Mouse (Mus musculus): ENCODE data around the gene Mapk10.
A peak's percentile ranks its signal among the peaks of the same experiment; 100 is the strongest.

The Mapk10 gene

GRCm38 (mm10) chr5:103048011-103048410, 163.1 kb downstream of the Mapk10 start:
- no peak for DNase-seq (ENCODE audit: low read depth)

GRCm38 (mm10) chr5:103037752-103038151, 173.4 kb downstream of the Mapk10 start:
- DNase-seq (ENCODE audit: low read depth), result no peak

- peak; percentile 18 for DNase-seq (ENCODE audit: low read depth)
Observed at GRCm38 (mm10) chr5:103028940-103029621, 182.1 kb downstream of the Mapk10 start.

GRCm38 (mm10) chr5:103022504-103023172, 188.5 kb downstream of the Mapk10 start:
- DNase-seq (ENCODE audit: low read depth), result no peak

GRCm38 (mm10) chr5:103021479-103021878, 189.7 kb downstream of the Mapk10 start:
- DNase-seq (ENCODE audit: low read depth), result no peak

GRCm38 (mm10) chr5:103020954-103021353, 190.2 kb downstream of the Mapk10 start:
- DNase-seq (ENCODE audit: low read depth), result no peak

- DNase-seq (ENCODE audit: low read depth), result no peak
Observed at GRCm38 (mm10) chr5:103020127-103020526, 191.0 kb downstream of the Mapk10 start.

GRCm38 (mm10) chr5:103017637-103018036, 193.5 kb downstream of the Mapk10 start:
- DNase-seq (ENCODE audit: low read depth), result no peak

GRCm38 (mm10) chr5:103014309-103014708, 196.8 kb downstream of the Mapk10 start:
- no peak for DNase-seq (ENCODE audit: low read depth)

GRCm38 (mm10) chr5:103008894-103009293, 202.2 kb downstream of the Mapk10 start:
- DNase-seq (ENCODE audit: low read depth), result no peak

GRCm38 (mm10) chr5:103002116-103002515, 209.0 kb downstream of the Mapk10 start:
- no peak for DNase-seq (ENCODE audit: low read depth)

GRCm38 (mm10) chr5:103000572-103000971, 210.6 kb downstream of the Mapk10 start:
- DNase-seq (ENCODE audit: low read depth), result no peak

- DNase-seq (ENCODE audit: low read depth), result no peak
Observed at GRCm38 (mm10) chr5:102998524-102998923, 212.6 kb downstream of the Mapk10 start.

- no peak for DNase-seq (ENCODE audit: low read depth)
Observed at GRCm38 (mm10) chr5:102997907-102998306, 213.2 kb downstream of the Mapk10 start.

- DNase-seq (ENCODE audit: low read depth), result no peak
Observed at GRCm38 (mm10) chr5:102996331-102996730, 214.8 kb downstream of the Mapk10 start.

- no peak for DNase-seq (ENCODE audit: low read depth)
Observed at GRCm38 (mm10) chr5:102995928-102996327, 215.2 kb downstream of the Mapk10 start.

GRCm38 (mm10) chr5:102993951-102994350, 217.2 kb downstream of the Mapk10 start:
- DNase-seq (ENCODE audit: low read depth), result peak; percentile 86

- no peak for DNase-seq (ENCODE audit: low read depth)
Observed at GRCm38 (mm10) chr5:102991691-102992090, 219.4 kb downstream of the Mapk10 start.

GRCm38 (mm10) chr5:102978382-102978781, 232.8 kb downstream of the Mapk10 start:
- DNase-seq (ENCODE audit: low read depth), result no peak

- DNase-seq (ENCODE audit: low read depth), result no peak
Observed at GRCm38 (mm10) chr5:102977138-102977537, 234.0 kb downstream of the Mapk10 start.

- DNase-seq (ENCODE audit: low read depth), result no peak
Observed at GRCm38 (mm10) chr5:102976540-102976939, 234.6 kb downstream of the Mapk10 start.

- no peak for DNase-seq (ENCODE audit: low read depth)
Observed at GRCm38 (mm10) chr5:102974400-102974799, 236.7 kb downstream of the Mapk10 start.

GRCm38 (mm10) chr5:102964396-102964795, 246.7 kb downstream of the Mapk10 start:
- no peak for DNase-seq (ENCODE audit: low read depth)

GRCm38 (mm10) chr5:102953414-102953813, 257.7 kb downstream of the Mapk10 start:
- no peak for DNase-seq (ENCODE audit: low read depth)
